Mouse (Mus musculus) cerebellum, adult 2 months (tissue): ENCODE data around the gene Myt1.

Experiments used
- CTCF ChIP-seq: fragments of 200-500 bp; IDR thresholded peaks from 2 replicates; pipeline ENCODE4 v1.5.1; 2011; ENCODE audit warnings: low read depth, mild to moderate bottlenecking, control low read depth, low read length, moderate library complexity, borderline replicate concordance; ENCODE audit not compliant: insufficient read depth
- POLR2A ChIP-seq: fragments of 200-500 bp; IDR thresholded peaks from 2 replicates; pipeline ENCODE4 v1.6.1; 2011; ENCODE audit warnings: low read length, control low read depth, borderline replicate concordance; ENCODE audit not compliant: insufficient read depth

DNA sequence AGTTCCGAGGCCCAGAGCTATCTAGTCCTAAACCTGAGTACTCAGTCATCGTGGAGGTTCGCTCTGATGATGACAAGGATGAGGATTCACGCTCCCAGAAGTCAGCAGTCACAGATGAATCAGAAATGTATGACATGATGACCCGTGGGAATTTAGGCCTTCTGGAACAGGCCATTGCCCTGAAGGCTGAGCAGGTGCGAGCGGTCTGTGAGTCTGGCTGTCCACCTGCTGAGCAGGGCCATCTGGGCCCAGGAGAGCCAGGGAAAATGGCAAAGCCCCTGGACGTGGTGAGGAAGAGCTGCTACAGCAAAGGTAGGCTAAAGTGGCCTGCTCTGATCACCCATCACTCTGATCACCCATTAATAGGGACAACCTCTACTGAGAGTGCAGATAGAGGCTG, 34.5 kb downstream of the Myt1 start:
- TF ChIP-seq POLR2A (no peak), CTCF (no peak; the same call in 1 of the 2 replicates)
